Mouse (Mus musculus) heart, embryonic 12.5 days (tissue): ENCODE measurements around the gene Tead1. TPM values are rescaled to one million over a fixed set of nuclear protein-coding genes. Genes with fewer than 3 reads are reported as not detected.

Experiments
- ATAC-seq: fragments of 200-750 bp; cut with Nextera tagmentation; 2 replicates; pipeline ENCODE4 v1.8.0; 2017; ENCODE audit warnings: moderate TSS enrichment, moderate library complexity; ENCODE audit not compliant: insufficient number of reproducible peaks, low FRiP score
- H3K27ac ChIP-seq: fragments of 300-500 bp; sonication (generic); 2 replicates; pipeline ENCODE4 v1.5.1; 2016; ENCODE audit warnings: mild to moderate bottlenecking, moderate library complexity; ENCODE audit not compliant: poor library complexity, severe bottlenecking
- H3K27me3 ChIP-seq: fragments of 300-500 bp; sonication (generic); replicated peaks from 2 replicates; pipeline ENCODE4 v1.6.1; 2016; ENCODE audit warnings: mild to moderate bottlenecking, moderate library complexity
- H3K36me3 ChIP-seq: fragments of 300-500 bp; sonication (generic); 2 replicates; pipeline ENCODE4 v1.6.1; 2016; ENCODE audit warnings: mild to moderate bottlenecking, moderate library complexity
- H3K4me1 ChIP-seq: fragments of 300-500 bp; sonication (generic); replicated peaks from 2 replicates; pipeline ENCODE4 v1.6.1; 2016; ENCODE audit warnings: mild to moderate bottlenecking
- H3K4me2 ChIP-seq: fragments of 300-500 bp; sonication (generic); 2 replicates; pipeline ENCODE4 v1.6.1; 2016; ENCODE audit warnings: mild to moderate bottlenecking, moderate library complexity
- H3K4me3 ChIP-seq: fragments of 300-500 bp; sonication (generic); 2 replicates; pipeline ENCODE4 v1.5.1; 2016; ENCODE audit warnings: mild to moderate bottlenecking
- H3K9ac ChIP-seq: fragments of 300-500 bp; sonication (generic); 2 replicates; pipeline ENCODE4 v1.6.1; 2016; ENCODE audit warnings: mild to moderate bottlenecking, moderate library complexity
- H3K9me3 ChIP-seq: fragments of 300-500 bp; sonication (generic); replicated peaks from 2 replicates; pipeline ENCODE4 v1.6.1; 2016; ENCODE audit warnings: mild to moderate bottlenecking, moderate library complexity
- WGBS: fragments of 180-500 bp; shearing (Covaris S2); methylation state at CpG from one replicate; pipeline ENCODE4 v1.1.7; 2016; 5-methylcytosine and 5-hydroxymethylcytosine counted together
- polyA plus RNA-seq: library from polyadenylated mRNA; unstranded; fragments of >200 nt; fragmentation: Nextera tagmentation; extraction: Ambion mirVana; gene quantifications from 2 replicates; pipeline ENCODE4 v1.2.1, GENCODE M21; 2016

Tead1 gene
- 33.9 and 36.4 TPM in 2 replicates for polyA plus RNA-seq

DNA sequence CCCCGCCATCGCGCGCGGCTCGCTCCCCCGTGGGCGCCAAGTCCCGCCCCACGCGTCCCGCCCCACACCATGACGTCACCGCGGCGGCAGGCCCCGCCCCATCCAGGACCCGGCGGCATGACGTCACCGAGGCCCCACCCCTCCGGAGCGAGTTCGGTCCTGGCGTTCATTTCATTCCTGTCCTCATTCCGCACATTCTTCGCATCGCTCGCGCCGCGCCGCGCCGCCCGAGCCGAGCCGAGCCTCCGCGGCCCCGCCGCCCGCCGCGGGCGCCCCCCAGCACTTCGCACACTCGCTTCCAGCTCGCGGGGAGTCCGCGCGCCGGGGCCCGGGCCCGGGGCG lies at the start of gene Tead1:
Gene Tead1 (plus strand): TSS at position 148 of the 342 bp plus-strand sequence.
- ATAC-seq: peak; percentile 88
- no peaks in the 10 kb centered on the region for H3K9me3 ChIP-seq
- peak within 1 kb of the TSS; percentile 98 for H3K4me3 ChIP-seq
- no peaks in the 10 kb centered on the region for H3K27me3 ChIP-seq
- 13% methylated on average over 51 of the region's 57 CpGs for WGBS
- H3K36me3 ChIP-seq: peaks cover 3% of the 10 kb centered on the region; the same call in 1 of the 2 replicates
- H3K9ac ChIP-seq: peak within 1 kb of the TSS; percentile 100
- H3K4me1 ChIP-seq: peaks cover 30% of the 10 kb centered on the region
- peak within 1 kb of the TSS; percentile 100 for H3K27ac ChIP-seq
- H3K4me2 ChIP-seq: peak within 1 kb of the TSS; percentile 79

GRCm38 (mm10) chr7:112634505-112635213 lies 44.5 kb upstream of the Tead1 start:
- WGBS: 81% methylated on average over 10 of the region's 10 CpGs
- H3K4me3 ChIP-seq: no peak overlapping the region
- H3K27ac ChIP-seq: no peak overlapping the region
- peaks cover 12% of the 10 kb centered on the region for H3K36me3 ChIP-seq
- H3K27me3 ChIP-seq: no peaks in the 10 kb centered on the region
- H3K4me2 ChIP-seq: no peak overlapping the region
- H3K9me3 ChIP-seq: peaks cover 8% of the 10 kb centered on the region
- no peak overlapping the region for H3K9ac ChIP-seq
- H3K4me1 ChIP-seq: no peaks in the 10 kb centered on the region
- no peak for ATAC-seq

GRCm38 (mm10) chr7:112635936-112636335 lies 43.2 kb upstream of the Tead1 start:
- Histone ChIP-seq H3K4me1 (no peaks in the 10 kb centered on the region), H3K9ac (no peak overlapping the region), H3K4me2 (no peak overlapping the region), H3K27me3 (no peaks in the 10 kb centered on the region), H3K9me3 (peaks cover 8% of the 10 kb centered on the region), H3K4me3 (no peak overlapping the region), H3K36me3 (peaks cover 19% of the 10 kb centered on the region), H3K27ac (no peak overlapping the region)
- ATAC-seq: no peak
- 89% methylated on average over 2 of the region's 2 CpGs for WGBS

DNA sequence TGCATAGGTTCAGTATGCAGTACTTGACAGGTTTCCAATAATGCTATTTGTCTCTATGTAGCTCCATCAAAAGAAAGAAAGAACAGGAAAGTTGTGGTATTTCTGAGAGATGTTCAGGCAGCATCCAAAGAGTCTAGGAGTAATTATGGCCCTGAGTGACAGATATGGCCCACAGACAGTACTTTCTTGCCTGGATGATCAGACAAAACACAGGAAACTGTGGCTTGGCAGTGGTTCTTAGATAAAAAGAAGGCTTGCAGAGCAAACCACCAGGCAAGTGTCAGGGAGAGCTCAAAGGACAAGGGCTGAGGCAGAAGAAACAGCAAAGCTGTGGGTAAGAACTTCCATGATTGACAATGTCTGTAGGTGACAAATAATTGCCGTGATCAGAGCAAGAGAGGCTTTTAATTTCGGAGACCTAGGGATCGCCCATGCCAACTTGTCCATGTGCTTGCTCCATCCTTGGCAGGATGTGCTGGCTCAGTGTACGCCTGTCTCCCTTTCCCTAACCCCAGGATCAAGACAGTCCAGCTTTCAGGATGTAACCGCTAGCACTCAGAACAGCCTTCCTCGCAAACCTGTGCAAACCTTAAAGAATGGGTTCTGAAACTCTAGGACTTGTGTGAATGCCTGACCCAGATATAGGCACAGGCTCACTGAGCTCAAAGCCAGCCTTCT lies 35.1 kb upstream of the Tead1 start:
- Histone ChIP-seq H3K27me3 (no peaks in the 10 kb centered on the region), H3K4me1 (peaks cover 21% of the 10 kb centered on the region), H3K36me3 (peaks cover 7% of the 10 kb centered on the region), H3K27ac (no peak overlapping the region), H3K4me3 (no peak overlapping the region), H3K4me2 (no peak overlapping the region), H3K9ac (no peak overlapping the region), H3K9me3 (no peaks in the 10 kb centered on the region; the same call in 1 of the 2 replicates)
- WGBS: 72% methylated on average over 6 of the region's 6 CpGs
- ATAC-seq: no peak

GRCm38 (mm10) chr7:112644701-112645100 lies 34.4 kb upstream of the Tead1 start:
- WGBS: 75% methylated on average over 6 of the region's 6 CpGs
- Histone ChIP-seq H3K4me3 (no peak overlapping the region), H3K27ac (no peak overlapping the region), H3K27me3 (no peaks in the 10 kb centered on the region), H3K36me3 (peaks cover 6% of the 10 kb centered on the region), H3K9me3 (no peaks in the 10 kb centered on the region; the same call in 1 of the 2 replicates), H3K4me1 (peaks cover 21% of the 10 kb centered on the region), H3K4me2 (no peak overlapping the region), H3K9ac (no peak overlapping the region)
- no peak for ATAC-seq

DNA sequence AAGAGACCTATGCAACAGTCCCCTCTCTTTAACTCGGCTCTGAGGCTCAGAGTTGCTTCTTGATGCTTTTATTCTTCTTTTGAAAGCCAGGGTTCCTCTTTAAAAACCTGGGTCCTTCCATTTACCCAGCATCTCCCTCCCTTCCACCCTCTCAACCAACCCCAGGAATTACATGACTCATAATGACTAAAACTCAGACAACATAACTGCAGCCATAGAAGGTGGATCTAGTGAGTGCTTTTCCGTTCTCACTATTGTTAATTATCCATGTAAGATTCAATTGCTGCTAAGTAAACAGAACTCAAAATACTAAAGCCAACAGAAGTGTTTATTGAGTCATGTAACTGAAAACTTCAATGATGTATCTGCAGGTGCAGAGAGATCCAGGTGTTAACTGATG lies 33.4 kb upstream of the Tead1 start:
- H3K9me3 ChIP-seq: no peaks in the 10 kb centered on the region; the same call in 1 of the 2 replicates
- no peak overlapping the region for H3K9ac ChIP-seq
- H3K4me3 ChIP-seq: no peak overlapping the region
- no peaks in the 10 kb centered on the region; the same call in 1 of the 2 replicates for H3K36me3 ChIP-seq
- H3K4me1 ChIP-seq: peaks cover 23% of the 10 kb centered on the region
- H3K27me3 ChIP-seq: no peaks in the 10 kb centered on the region
- H3K4me2 ChIP-seq: no peak overlapping the region
- no peak overlapping the region for H3K27ac ChIP-seq
- no peak for ATAC-seq
- WGBS: 88% methylated on average over 2 of the region's 2 CpGs

GRCm38 (mm10) chr7:112647417-112647816 lies 31.7 kb upstream of the Tead1 start:
- peaks cover 4% of the 10 kb centered on the region; the same call in 1 of the 2 replicates for H3K9me3 ChIP-seq
- 88% methylated on average over 4 of the region's 4 CpGs for WGBS
- H3K4me3 ChIP-seq: no peak overlapping the region
- no peaks in the 10 kb centered on the region for H3K27me3 ChIP-seq
- no peaks in the 10 kb centered on the region for H3K36me3 ChIP-seq
- no peak overlapping the region for H3K27ac ChIP-seq
- ATAC-seq: no peak
- H3K9ac ChIP-seq: no peak overlapping the region
- no peak overlapping the region for H3K4me2 ChIP-seq
- peaks cover 21% of the 10 kb centered on the region for H3K4me1 ChIP-seq

GRCm38 (mm10) chr7:112656141-112656662 lies 22.9 kb upstream of the Tead1 start:
- 0 out of 2 replicates have a peak, but pooled peaks cover 4% of the 10 kb centered on the region for H3K9me3 ChIP-seq
- H3K36me3 ChIP-seq: no peaks in the 10 kb centered on the region
- H3K27me3 ChIP-seq: no peaks in the 10 kb centered on the region
- peaks cover 54% of the 10 kb centered on the region for H3K4me1 ChIP-seq
- 2% methylated on average over 9 of the region's 9 CpGs for WGBS
- peak overlapping the region; percentile 52 for H3K4me2 ChIP-seq
- peak overlapping the region; percentile 94 for H3K27ac ChIP-seq
- 0 out of 2 replicates have a peak overlapping the region, but pooled peaks have one; percentile 20 for H3K9ac ChIP-seq
- peak overlapping the region; percentile 22; the same call in 1 of the 2 replicates for H3K4me3 ChIP-seq
- ATAC-seq: peak; percentile 86

- H3K27ac ChIP-seq: peak overlapping the region; percentile 95
- H3K4me3 ChIP-seq: no peak overlapping the region
- no peaks in the 10 kb centered on the region for H3K36me3 ChIP-seq
- no peaks in the 10 kb centered on the region for H3K27me3 ChIP-seq
- ATAC-seq: no peak
- H3K9ac ChIP-seq: no peak overlapping the region
- no peaks in the 10 kb centered on the region for H3K9me3 ChIP-seq
- 86% methylated on average over 3 of the region's 3 CpGs for WGBS
- H3K4me1 ChIP-seq: peaks cover 74% of the 10 kb centered on the region
- H3K4me2 ChIP-seq: no peak overlapping the region
Measured at GRCm38 (mm10) chr7:112658939-112659338, 20.2 kb upstream of the Tead1 start.

GRCm38 (mm10) chr7:112659816-112660215 lies 19.3 kb upstream of the Tead1 start:
- Histone ChIP-seq H3K4me2 (peak overlapping the region; percentile 31), H3K4me3 (no peak overlapping the region), H3K36me3 (no peaks in the 10 kb centered on the region), H3K27ac (peak overlapping the region; percentile 95), H3K9ac (peak overlapping the region; percentile 41; the same call in 1 of the 2 replicates), H3K4me1 (peaks cover 72% of the 10 kb centered on the region), H3K27me3 (no peaks in the 10 kb centered on the region), H3K9me3 (no peaks in the 10 kb centered on the region)
- no peak for ATAC-seq
- WGBS: 18% methylated on average over 5 of the region's 5 CpGs

GRCm38 (mm10) chr7:112660325-112660724 lies 18.8 kb upstream of the Tead1 start:
- no peaks in the 10 kb centered on the region for H3K27me3 ChIP-seq
- H3K36me3 ChIP-seq: no peaks in the 10 kb centered on the region
- no peak overlapping the region for H3K4me3 ChIP-seq
- peak overlapping the region; percentile 95 for H3K27ac ChIP-seq
- peak overlapping the region; percentile 23; the same call in 1 of the 2 replicates for H3K4me2 ChIP-seq
- 0% methylated on average over 1 of the region's 1 CpGs for WGBS
- H3K9me3 ChIP-seq: no peaks in the 10 kb centered on the region
- peak; percentile 89 for ATAC-seq
- no peak overlapping the region for H3K9ac ChIP-seq
- H3K4me1 ChIP-seq: peaks cover 72% of the 10 kb centered on the region
